Mouse (Mus musculus) MEL (cell line): ENCODE measurements around the gene Smg5. TPM values are rescaled to one million over a fixed set of nuclear protein-coding genes. Genes with fewer than 3 reads are reported as not detected.

Experiments used
- DNase-seq: peaks from one replicate; pipeline ENCODE4 v3.0.0; 2011; ENCODE audit warnings: low read depth, low spot score
- H3K27ac ChIP-seq: 2 replicates; pipeline ENCODE4 v1.5.1; 2012; ENCODE audit warnings: low read depth, mild to moderate bottlenecking, control low read depth, low read length, moderate library complexity; ENCODE audit not compliant: control insufficient read depth
- H3K27me3 ChIP-seq, 2 experiments: fragments of 150-350 bp in 1 of 2; sonication (generic) in 1 of 2; 2 replicates each; pipeline ENCODE4 v1.6.1; 2012; ENCODE audit warnings: low read length in 2 of 2, mild to moderate bottlenecking in 2 of 2, improper control_type of control experiment in 1 of 2, moderate library complexity in 1 of 2; ENCODE audit not compliant: insufficient read depth in 2 of 2, control insufficient read depth in 1 of 2
- H3K36me3 ChIP-seq, 2 experiments: 2 replicates each; pipeline ENCODE4 v1.6.1; 2012 to 2014; ENCODE audit warnings: low read length in 2 of 2, improper control_type of control experiment in 1 of 2, inconsistent platforms in 1 of 2, mild to moderate bottlenecking in 1 of 2; ENCODE audit not compliant: insufficient read depth in 2 of 2, control insufficient read depth in 1 of 2
- H3K4me1 ChIP-seq, 2 experiments: fragments of 150-350 bp in 1 of 2; sonication (generic) in 1 of 2; 2 replicates each; pipeline ENCODE4 v1.6.1; 2012; ENCODE audit warnings: low read length in 2 of 2, improper control_type of control experiment in 1 of 2, mild to moderate bottlenecking in 1 of 2; ENCODE audit not compliant: insufficient read depth in 2 of 2, control insufficient read depth in 1 of 2
- H3K4me3 ChIP-seq, 2 experiments: fragments of 150-350 bp in 1 of 2; sonication (generic) in 1 of 2; 2 replicates each; pipeline ENCODE4 v1.5.1; 2012; ENCODE audit warnings: low read depth in 2 of 2, low read length in 2 of 2, mild to moderate bottlenecking in 2 of 2, moderate library complexity in 2 of 2, control low read depth in 1 of 2, improper control_type of control experiment in 1 of 2; ENCODE audit not compliant: control insufficient read depth in 1 of 2, insufficient read depth in 1 of 2
- H3K79me2 ChIP-seq: 2 replicates; pipeline ENCODE4 v1.6.1; 2012; ENCODE audit warnings: mild to moderate bottlenecking, low read length, moderate library complexity; ENCODE audit not compliant: control insufficient read depth, poor library complexity, insufficient read depth
- H3K9ac ChIP-seq: 2 replicates; pipeline ENCODE4 v1.6.1; 2012; ENCODE audit warnings: low read depth, mild to moderate bottlenecking, control low read depth, low read length, moderate library complexity; ENCODE audit not compliant: control insufficient read depth, poor library complexity, severe bottlenecking
- H3K9me3 ChIP-seq: fragments of 150-350 bp; sonication (generic); replicated peaks from 2 replicates; pipeline ENCODE4 v1.6.1; 2012; ENCODE audit warnings: mild to moderate bottlenecking, low read length, improper control_type of control experiment, moderate library complexity; ENCODE audit not compliant: insufficient read depth
- BHLHE40 ChIP-seq: IDR thresholded peaks from 2 replicates; pipeline ENCODE4 v1.6.1; 2012; ENCODE audit warnings: low read depth, mild to moderate bottlenecking, inconsistent platforms, low read length, improper control_type of control experiment, borderline replicate concordance
- E2F4 ChIP-seq: IDR thresholded peaks from 2 replicates; pipeline ENCODE4 v1.6.1; 2011; ENCODE audit warnings: low read depth, low read length, improper control_type of control experiment, borderline replicate concordance
- ELF1 ChIP-seq: IDR thresholded peaks from 2 replicates; pipeline ENCODE4 v1.6.1; 2014; ENCODE audit warnings: low read depth, mild to moderate bottlenecking, inconsistent platforms, low read length, improper control_type of control experiment, moderate library complexity
- EP300 ChIP-seq, 2 experiments: IDR thresholded peaks; 2 replicates each; pipeline ENCODE4 v1.6.1; 2011; ENCODE audit warnings: improper control_type of control experiment in 2 of 2, low read length in 2 of 2, low read depth in 1 of 2, mild to moderate bottlenecking in 1 of 2
- ETS1 ChIP-seq: IDR thresholded peaks from 2 replicates; pipeline ENCODE4 v1.6.1; 2012; ENCODE audit warnings: low read depth, mild to moderate bottlenecking, inconsistent platforms, low read length, improper control_type of control experiment, moderate library complexity
- GATA1 ChIP-seq: IDR thresholded peaks from 2 replicates; pipeline ENCODE4 v1.6.1; 2011; ENCODE audit warnings: low read depth, low read length, improper control_type of control experiment
- HCFC1 ChIP-seq: IDR thresholded peaks from 2 replicates; pipeline ENCODE4 v1.6.1; 2012; ENCODE audit warnings: low read depth, mild to moderate bottlenecking, inconsistent platforms, low read length, improper control_type of control experiment, moderate library complexity
- JUND ChIP-seq: IDR thresholded peaks from 2 replicates; pipeline ENCODE4 v1.6.1; 2011; ENCODE audit warnings: low read depth, mild to moderate bottlenecking, improper control_type of control experiment, low read length
- KAT2A ChIP-seq: conservative IDR thresholded peaks from 2 replicates; pipeline ENCODE4 v1.6.1; 2012; ENCODE audit warnings: low read depth, low read length, improper control_type of control experiment, inconsistent platforms
- MAFK ChIP-seq: IDR thresholded peaks from 2 replicates; pipeline ENCODE4 v1.6.1; 2011; ENCODE audit warnings: low read depth, mild to moderate bottlenecking, low read length, improper control_type of control experiment, borderline replicate concordance
- MAX ChIP-seq: IDR thresholded peaks from 2 replicates; pipeline ENCODE4 v1.6.1; 2011; ENCODE audit warnings: low read length, improper control_type of control experiment
- MAZ ChIP-seq: IDR thresholded peaks from 2 replicates; pipeline ENCODE4 v1.6.1; 2012; ENCODE audit warnings: low read depth, mild to moderate bottlenecking, inconsistent platforms, low read length, improper control_type of control experiment
- MXI1 ChIP-seq: IDR thresholded peaks from 2 replicates; pipeline ENCODE4 v1.6.1; 2011; ENCODE audit warnings: mild to moderate bottlenecking, low read depth, low read length, improper control_type of control experiment
- MYC ChIP-seq: IDR thresholded peaks from 2 replicates; pipeline ENCODE4 v1.6.1; 2011; ENCODE audit warnings: low read depth, mild to moderate bottlenecking, low read length, improper control_type of control experiment, moderate library complexity
- NELFE ChIP-seq: IDR thresholded peaks from 2 replicates; pipeline ENCODE4 v1.6.1; 2011; ENCODE audit warnings: low read depth, low read length, improper control_type of control experiment
- NRF1 ChIP-seq: IDR thresholded peaks from 2 replicates; pipeline ENCODE4 v1.6.1; 2014; ENCODE audit warnings: low read depth, mild to moderate bottlenecking, inconsistent platforms, low read length, improper control_type of control experiment, moderate library complexity; ENCODE audit not compliant: poor library complexity, insufficient read depth, severe bottlenecking
- POLR2AphosphoS2 ChIP-seq: IDR thresholded peaks from 2 replicates; pipeline ENCODE4 v1.6.1; 2011; ENCODE audit warnings: low read length, improper control_type of control experiment
- SIN3A ChIP-seq: IDR thresholded peaks from 2 replicates; pipeline ENCODE4 v1.6.1; 2012; ENCODE audit warnings: low read length, improper control_type of control experiment, inconsistent platforms
- TBP ChIP-seq: IDR thresholded peaks from 2 replicates; pipeline ENCODE4 v1.8.0; 2011; ENCODE audit warnings: low read depth, low read length, improper control_type of control experiment
- TCF12 ChIP-seq: IDR thresholded peaks from 2 replicates; pipeline ENCODE4 v1.6.1; 2014; ENCODE audit warnings: low read depth, mild to moderate bottlenecking, inconsistent platforms, low read length, improper control_type of control experiment, moderate library complexity
- UBTF ChIP-seq: IDR thresholded peaks from 2 replicates; pipeline ENCODE4 v1.6.1; 2012; ENCODE audit warnings: low read depth, mild to moderate bottlenecking, inconsistent platforms, low read length, improper control_type of control experiment, moderate library complexity, borderline replicate concordance; ENCODE audit not compliant: insufficient read depth
- ZC3H11A ChIP-seq: IDR thresholded peaks from 2 replicates; pipeline ENCODE4 v1.6.1; 2012; ENCODE audit warnings: low read depth, mild to moderate bottlenecking, inconsistent platforms, low read length, improper control_type of control experiment
- ZNF384 ChIP-seq: IDR thresholded peaks from 2 replicates; pipeline ENCODE4 v1.6.1; 2012; ENCODE audit warnings: low read depth, mild to moderate bottlenecking, inconsistent platforms, low read length, improper control_type of control experiment
- polyA plus RNA-seq, 2 experiments: library from polyadenylated mRNA; stranded (reverse) in 1 of 2; unstranded in 1 of 2; fragments of >175 nt in 1 of 2; fragments of >200 nt in 1 of 2; gene quantifications; 2 replicates each; pipeline versions ENCODE4 v1.2.1 to v1.2.4; 2012; ENCODE audit warnings: low replicate concordance in 2 of 2, low read depth in 1 of 2; ENCODE audit not compliant: insufficient read length in 2 of 2, insufficient read depth in 1 of 2, missing spikeins in 1 of 2
- total RNA-seq: library from RNA; depleted of rRNA; stranded (reverse); fragments of 300-350 nt; gene quantifications from 2 replicates; pipeline ENCODE4 v1.2.3, GENCODE M21; 2012

The Smg5 gene
- total and polyA plus RNA-seq, 3 experiments, result 97.9 to 148 (median 123) TPM

DNA sequence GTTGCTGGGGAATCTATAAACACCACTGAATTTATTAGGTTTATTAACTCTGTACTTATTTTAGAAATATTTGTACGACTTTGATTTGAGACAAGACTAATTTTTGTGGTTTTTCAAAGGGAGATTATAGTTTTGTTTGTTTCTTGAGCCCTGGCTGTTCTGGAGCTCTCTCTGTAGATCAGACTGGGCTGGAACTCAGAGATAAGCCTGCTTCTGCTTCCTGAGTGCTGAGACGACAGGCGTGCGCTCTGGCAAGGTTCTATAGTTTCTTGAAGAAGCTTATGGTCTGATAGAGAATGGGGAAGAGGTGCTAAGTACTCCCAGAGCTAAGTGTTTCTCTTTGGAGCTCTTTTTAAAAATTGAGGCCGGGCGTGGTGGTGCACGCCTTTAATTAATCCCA is 2.3 kb downstream of the Smg5 start (continued):
- TF ChIP-seq EP300 (IDR thresholded peaks at IDR 0.05; ENCODE audit: low read depth in 1 of 2, low read length in 2 of 2), result peak; percentile 92 to 94
- no peak for TF ChIP-seq ZNF384
- TF ChIP-seq BHLHE40, result peak; percentile 86
- no peak for TF ChIP-seq NELFE
- 0 out of 2 replicates have a peak, but pooled peaks have one; percentile 27 for TF ChIP-seq MAZ
- TF ChIP-seq NRF1, result no peak
- peak; percentile 66; the same call in 1 of the 2 replicates for TF ChIP-seq HCFC1
- TF ChIP-seq JUND, result no peak
- TF ChIP-seq MYC, result peak; percentile 93
- TF ChIP-seq KAT2A, result no peak
- peak; percentile 99 for TF ChIP-seq GATA1
- peak; percentile 86 for TF ChIP-seq MAX
- TF ChIP-seq E2F4, result no peak
- TF ChIP-seq, all 39 proteins: peak for 18

DNA sequence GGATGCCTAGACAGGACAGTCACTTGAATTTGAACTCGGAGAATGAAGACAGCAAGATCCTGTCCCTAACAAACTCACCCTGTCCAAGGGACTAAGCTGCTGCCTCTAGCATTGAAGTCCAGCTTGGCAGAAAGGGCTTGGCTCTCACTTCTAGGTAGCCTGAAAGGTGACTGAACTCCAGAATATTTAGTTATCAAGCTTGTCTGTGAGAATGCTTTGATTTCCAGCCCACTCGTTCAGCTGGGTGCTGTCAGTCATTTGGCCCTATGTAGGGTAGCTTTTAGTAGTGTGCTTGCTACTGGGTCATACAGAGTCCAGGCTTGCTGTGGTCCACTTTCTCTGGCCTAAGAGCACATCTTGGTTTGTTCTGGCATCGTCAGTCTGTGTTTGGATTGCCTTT is 2.9 kb downstream of the Smg5 start:
- H3K79me2 ChIP-seq, result peaks cover 33% of the 10 kb centered on the region
- no peak overlapping the region for H3K4me3 ChIP-seq
- peaks cover 11 to 29% of the 10 kb centered on the region in 2 experiments for H3K36me3 ChIP-seq
- no peaks in the 10 kb centered on the region for H3K9me3 ChIP-seq
- DNase-seq, result no peak
- H3K4me1 ChIP-seq, result peaks cover 3 to 27% of the 10 kb centered on the region in 2 experiments; a peak in 3 of 4 replicates
- H3K27ac ChIP-seq, result 0 out of 2 replicates have a peak overlapping the region, but pooled peaks have one; percentile 5
- no peaks in the 10 kb centered on the region for H3K27me3 ChIP-seq
- no peak overlapping the region for H3K9ac ChIP-seq
- TF ChIP-seq GATA1 (no peak), KAT2A (no peak), MAFK (no peak)

DNA sequence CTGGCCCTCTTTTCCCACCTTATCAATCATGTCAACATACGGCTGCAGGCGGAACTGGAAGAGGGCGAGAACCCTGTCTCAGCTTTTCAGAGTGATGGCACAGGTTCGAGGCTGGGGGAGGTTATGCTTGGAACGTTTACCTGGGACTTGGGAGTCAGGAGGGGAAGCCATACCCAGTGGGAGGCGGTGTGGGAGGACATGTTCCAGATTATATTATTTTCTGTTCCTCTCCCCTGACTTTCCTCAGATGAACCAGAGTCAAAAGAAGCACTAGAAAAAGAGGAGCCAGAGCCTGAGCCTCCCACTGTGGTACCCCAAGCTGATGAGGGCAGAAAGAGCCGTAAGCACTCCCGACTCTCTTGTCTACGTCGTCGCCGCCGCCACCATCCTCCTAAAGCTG is 14.7 kb downstream of the Smg5 start:
- Histone ChIP-seq H3K9ac (no peak overlapping the region), H3K4me1 (no peaks in the 10 kb centered on the region), H3K27ac (no peak overlapping the region), H3K36me3 (peaks cover 0 to 37% of the 10 kb centered on the region in 2 experiments; a peak in 2 of 4 replicates), H3K9me3 (no peaks in the 10 kb centered on the region), H3K4me3 (no peak overlapping the region), H3K27me3 (no peaks in the 10 kb centered on the region), H3K79me2 (no peaks in the 10 kb centered on the region)
- TF ChIP-seq ZC3H11A, result no peak
- TF ChIP-seq MXI1, result no peak
- TF ChIP-seq ETS1, result no peak
- no peak for TF ChIP-seq EP300 (IDR thresholded peaks at IDR 0.05; ENCODE audit: low read depth in 1 of 2, low read length in 2 of 2)
- no peak for TF ChIP-seq GATA1
- no peak for TF ChIP-seq NRF1
- TF ChIP-seq JUND, result no peak
- no peak for TF ChIP-seq SIN3A
- no peak for TF ChIP-seq POLR2AphosphoS2
- TF ChIP-seq ELF1, result no peak
- no peak for TF ChIP-seq TCF12
- TF ChIP-seq UBTF, result no peak
- TF ChIP-seq KAT2A, result no peak
- no peak for TF ChIP-seq TBP
- DNase-seq, result no peak
